Mouse (Mus musculus) adipose tissue, adult 10 weeks (tissue): Measurements from ENCODE around the gene Gm14440. TPM values are rescaled to one million over a fixed set of nuclear protein-coding genes. Genes with fewer than 3 reads are reported as not detected.

Experiments
- polyA plus RNA-seq: library from polyadenylated mRNA; stranded (reverse); fragments of 350-450 nt; fragmentation: Illumina TruSeq; extraction: RNeasy Lipid Tissue Mini Kit (QIAGEN cat#74804); gene quantifications from one replicate; pipeline ENCODE4 v1.2.3, GENCODE M21; 2014; ENCODE audit warnings: low read depth, low replicate concordance

Gm14440 gene
- polyA plus RNA-seq, result not detected

DNA sequence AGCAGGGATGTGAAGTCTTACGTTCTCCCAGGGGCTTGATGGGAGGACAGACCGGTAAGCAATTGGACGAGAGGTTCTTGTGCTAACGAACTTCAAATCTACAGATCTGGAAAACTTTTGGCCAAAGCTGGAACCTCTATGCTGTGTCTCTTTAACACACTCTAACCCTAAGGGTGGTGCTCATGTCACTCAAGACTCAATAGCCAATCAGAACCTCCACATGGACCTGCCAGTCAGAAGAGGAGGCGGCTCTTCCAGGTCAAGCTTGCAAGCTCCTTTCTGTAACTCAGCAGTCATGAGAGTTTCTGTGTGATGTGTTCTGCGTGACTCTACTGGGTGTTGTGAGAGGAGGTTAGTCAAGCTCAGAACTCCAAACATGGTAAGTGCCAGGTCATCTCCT is at the start of gene Gm14440:
TSS of gene Gm14440 (plus strand) at position 301 of the 400 bp plus-strand sequence.

Other genes starting within 250 kb of the Gm14440 start
- 1.2 TPM for gene Gm14393, start 207.3 kb upstream of the Gm14440 start, polyA plus RNA-seq
- gene Gm14399, start 133.1 kb upstream of the Gm14440 start, polyA plus RNA-seq, result 5.1 TPM
- 0.82 TPM for gene Gm14443, start 99.3 kb upstream of the Gm14440 start, polyA plus RNA-seq
- gene Gm14391, start 68.2 kb upstream of the Gm14440 start, polyA plus RNA-seq, result 7.1 TPM
- gene Gm4631, start 63.1 kb downstream of the Gm14440 start, polyA plus RNA-seq, result 13.7 TPM
- 5.9 TPM for gene Zfp968, start 97.3 kb downstream of the Gm14440 start, polyA plus RNA-seq
- gene Gm4724, start 160.7 kb downstream of the Gm14440 start, polyA plus RNA-seq, result 19.0 TPM
- 5.6 TPM for gene Zfp965, start 194.9 kb downstream of the Gm14440 start, polyA plus RNA-seq